Mouse (Mus musculus) spleen, postnatal 10 days (tissue): Measurements from ENCODE around the gene Ildr1.

Experiments
- DNase-seq, 2 experiments: peaks; one replicate each; pipeline ENCODE4 v3.0.0; 2021 to 2022; ENCODE audit warnings: low spot score in 2 of 2

Gene Ildr1

DNA sequence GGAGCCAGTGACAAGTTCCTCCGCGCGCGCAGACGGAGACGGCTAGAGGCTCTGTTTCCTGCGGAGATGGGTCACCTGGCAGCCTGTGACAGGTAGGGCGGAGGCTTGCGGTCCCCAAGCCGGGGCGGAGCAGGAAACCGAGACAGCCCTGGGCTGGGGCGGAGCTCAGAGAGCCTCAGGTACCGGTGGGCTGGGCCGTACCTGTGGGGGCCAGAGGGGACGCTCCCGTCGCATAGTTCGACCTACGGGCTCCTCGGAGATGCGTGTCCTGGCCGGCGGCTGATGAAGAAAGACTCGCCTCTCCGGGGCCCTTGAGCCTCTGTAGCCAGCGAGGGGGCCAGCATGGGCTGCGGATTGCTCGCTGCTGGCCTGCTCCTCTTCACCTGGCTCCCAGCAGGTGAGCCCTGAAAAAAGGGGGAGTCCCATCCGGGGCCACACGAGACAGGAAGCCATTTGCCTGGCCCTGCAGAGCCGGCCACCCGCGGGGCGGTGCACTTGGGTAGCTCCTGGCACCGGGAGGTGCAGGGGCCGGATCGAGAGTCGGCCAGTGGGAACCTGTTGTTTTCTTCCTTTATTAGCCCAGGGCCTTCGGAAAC, at the start of gene Ildr1:
Gene Ildr1 (plus strand): TSS at position 161 of the 596 bp plus-strand sequence.
- DNase-seq = peak in 1 of 2 experiments; percentile 58

DNA sequence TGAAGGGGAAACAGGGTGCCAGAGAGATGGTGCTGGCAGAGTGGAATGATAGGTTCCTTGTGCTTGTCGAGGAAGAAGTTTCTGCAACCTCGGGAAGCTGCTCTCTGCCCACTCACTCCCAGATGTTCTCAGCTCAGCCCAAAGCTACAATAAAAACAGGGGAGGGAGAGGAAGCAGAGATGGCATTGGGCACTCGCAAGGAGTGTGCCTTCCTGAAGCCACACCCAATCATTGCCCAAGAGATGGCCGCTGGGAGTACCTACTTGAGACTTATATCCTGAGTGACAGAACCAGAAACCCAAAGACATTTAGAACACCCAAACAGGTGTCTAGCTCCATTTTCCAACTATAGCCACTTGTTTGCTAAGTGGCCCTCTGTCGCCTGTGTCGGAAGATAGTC, 48.7 kb upstream of the Ildr1 start:
- no peak for DNase-seq

DNA sequence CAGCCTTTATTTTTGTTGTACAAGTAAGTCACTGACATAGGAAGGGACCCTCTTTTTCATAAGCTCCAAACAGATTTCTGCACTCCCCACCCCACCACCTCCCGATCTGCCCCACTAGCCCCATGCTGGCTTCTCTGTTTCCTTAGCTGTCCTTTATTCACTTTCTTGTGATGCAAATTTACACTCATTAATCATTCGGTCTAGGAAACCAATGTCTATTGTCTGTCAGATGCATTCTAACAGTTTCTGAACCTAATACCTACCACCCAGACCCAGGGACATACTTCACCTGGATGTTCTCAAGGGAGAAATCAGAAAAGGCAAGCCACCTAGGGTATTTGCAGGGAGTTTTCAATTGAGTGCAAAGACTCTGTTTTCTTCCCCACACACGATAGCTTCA, 44.5 kb upstream of the Ildr1 start:
- DNase-seq = no peak

DNA sequence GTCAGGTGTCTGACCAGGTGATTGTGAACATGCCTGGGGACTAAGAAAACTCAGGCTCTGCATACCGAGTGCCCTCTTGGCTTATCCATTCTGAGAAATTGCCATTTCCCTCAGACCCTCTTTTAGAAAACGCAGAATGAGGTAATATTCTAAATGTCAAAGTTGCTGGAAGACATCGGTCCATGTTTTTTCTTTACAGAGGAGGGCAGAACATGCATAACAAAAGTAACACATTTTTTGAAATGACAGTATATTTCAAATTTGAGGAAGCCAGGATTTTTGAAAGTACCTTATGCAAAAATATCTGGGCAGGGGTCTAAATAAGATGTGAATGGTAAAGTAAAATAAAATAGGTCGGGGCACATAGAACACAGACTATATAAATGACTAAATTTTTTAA, 43.3 kb upstream of the Ildr1 start:
- DNase-seq = no peak

DNA sequence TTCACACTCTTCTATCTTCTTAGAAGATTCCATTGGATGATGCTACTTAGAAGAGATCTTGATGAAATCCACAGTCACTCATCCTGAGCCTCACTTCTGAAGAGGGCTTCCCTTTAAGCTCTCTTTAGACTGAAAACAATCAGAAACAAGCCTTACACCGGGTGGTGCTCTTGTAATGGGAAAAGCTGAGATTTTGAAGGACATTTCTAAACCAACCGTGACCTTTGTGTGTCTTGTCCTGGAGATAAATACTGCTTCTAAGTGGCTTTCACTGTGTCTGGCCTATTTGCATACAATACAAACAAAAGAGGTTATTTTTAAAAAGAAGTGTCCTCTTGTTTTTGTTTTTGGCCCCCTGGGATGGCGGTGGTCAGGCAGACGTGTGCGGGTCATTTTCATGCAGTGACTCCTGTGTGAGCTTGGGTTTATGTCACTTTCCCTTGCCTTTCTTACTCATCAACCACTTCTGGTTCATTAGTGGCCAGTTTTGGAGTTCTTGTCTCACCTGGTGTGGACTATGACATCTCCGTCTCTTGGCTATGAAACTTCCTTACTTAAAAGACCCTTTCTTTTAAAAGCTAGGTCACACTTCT, 42.5 kb upstream of the Ildr1 start:
- DNase-seq = no peak

DNA sequence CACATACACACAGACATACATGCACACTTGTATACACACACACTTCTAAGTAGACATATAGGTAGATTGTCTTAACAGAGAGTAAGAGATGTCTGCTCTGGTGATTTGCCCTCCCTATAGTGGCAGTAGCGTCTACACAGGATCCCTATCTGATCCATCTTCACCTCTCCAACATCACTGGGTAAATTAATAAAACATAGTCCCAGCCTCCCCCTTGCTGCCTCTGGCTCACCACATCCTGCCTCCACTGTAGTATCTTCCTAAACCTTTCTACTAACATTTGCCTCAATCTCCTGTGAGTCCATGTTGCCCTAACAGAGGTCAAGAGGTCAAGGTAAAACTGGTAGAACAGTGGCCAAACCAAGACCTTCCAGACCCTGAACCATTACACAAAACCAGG, 38.6 kb upstream of the Ildr1 start:
- no peak for DNase-seq

DNA sequence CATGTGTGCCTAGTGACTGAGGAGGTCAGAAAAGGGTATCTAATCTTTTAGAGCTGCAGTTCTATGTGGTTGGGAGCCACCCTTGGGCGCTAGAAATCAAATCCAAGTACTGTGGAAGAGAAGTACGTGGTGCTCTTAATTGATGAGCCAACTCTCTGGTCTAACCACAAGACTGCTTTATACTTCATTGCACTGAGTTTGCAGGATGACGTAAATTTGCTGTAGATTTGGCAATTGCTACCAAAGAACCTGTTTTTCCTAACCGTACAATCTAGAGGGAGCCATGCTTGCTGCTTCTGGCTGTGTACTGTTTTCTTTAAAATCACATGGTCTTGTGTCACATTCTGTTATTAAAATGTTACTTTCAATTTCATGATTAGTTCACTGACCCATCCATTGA, 37.9 kb upstream of the Ildr1 start:
- no peak for DNase-seq

DNA sequence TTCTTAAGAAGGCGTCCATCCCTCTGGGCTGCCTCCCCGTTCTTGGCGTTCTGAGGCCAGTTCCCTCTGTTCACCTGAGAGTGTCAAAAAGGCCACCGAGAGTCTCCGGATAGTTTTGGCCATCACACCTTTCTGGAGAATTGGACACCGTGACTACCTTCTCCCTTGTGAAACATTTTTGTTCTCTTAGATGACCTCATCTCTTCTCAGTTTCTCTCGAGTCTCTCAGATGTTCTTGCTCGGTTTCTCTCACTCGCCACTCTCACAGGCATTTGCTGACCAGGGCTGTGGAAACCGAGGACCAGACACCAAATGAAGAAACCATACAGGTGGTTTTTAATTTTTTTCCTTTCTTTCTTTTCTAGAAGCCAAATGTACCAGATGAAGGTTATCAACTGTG, 32.4 kb upstream of the Ildr1 start:
- DNase-seq = no peak

DNA sequence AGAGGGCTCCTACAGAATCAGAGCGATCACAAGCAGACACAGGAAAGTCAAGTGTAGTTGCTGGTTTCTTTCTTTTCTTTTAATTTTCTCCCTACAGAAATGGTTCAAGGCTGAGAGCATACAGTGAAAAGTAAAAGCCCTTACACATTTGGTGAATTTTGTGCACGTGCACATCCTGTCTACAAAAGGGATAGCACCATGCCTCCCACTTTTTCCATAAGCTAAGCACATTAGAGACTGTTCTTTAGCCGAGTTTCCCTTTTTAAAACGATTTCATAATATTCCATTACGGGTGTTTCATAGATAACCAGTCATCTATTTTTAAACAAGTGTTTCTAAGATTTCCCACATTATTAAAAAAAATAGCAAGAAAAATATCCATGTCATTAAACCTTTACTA, 30.3 kb upstream of the Ildr1 start:
- no peak for DNase-seq

DNA sequence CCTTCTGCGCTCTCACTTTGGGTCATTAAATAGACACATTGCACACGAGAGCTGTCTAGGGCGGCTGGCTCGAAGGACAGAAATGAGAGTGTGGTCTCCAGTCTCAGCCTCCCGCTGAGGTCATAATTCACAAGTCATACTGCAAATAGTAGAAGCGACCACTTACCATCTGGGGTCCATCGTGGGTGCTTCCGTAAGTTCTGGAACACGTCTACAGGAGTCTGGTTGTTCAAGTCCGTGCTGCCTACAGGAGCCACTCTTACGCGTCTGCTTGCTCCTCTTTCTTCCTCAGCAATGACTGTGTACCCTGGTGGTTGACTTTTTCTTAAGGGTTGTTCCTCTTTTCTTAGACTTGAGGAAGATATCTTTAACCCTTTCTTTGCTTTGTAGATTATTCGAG, 28.0 kb upstream of the Ildr1 start, which contains the start of gene Cd86:
Gene Cd86 (minus strand): TSS at position 300 of the 400 bp plus-strand sequence.
- DNase-seq = peak; percentile 20 to 47

DNA sequence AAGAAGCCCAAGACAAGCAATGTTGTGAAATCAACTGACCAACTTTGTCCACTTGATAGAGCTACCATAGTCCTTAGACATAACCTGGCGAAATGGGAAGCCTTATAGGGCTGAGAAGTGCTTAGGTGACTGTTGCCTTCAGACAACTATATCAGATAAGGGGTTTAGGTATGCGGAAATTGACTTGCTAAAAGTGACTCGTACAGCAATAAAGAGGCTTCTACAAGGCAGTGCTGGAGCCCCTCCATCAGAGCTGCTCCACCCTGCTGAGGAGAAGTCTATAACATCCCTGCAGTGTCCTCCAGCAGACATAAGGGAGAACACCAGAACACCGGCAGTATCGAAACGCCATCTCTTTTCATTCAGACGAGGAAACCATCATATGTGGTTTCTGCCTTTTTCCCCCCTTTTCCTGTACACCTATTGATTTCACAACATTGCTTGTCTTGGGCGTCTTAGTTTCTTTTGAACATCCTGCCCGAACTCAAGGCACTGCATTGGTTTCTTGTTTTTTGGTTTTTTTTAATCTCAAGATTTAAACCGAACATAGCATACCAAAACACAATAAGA, 27.2 kb upstream of the Ildr1 start:
- DNase-seq = no peak

DNA sequence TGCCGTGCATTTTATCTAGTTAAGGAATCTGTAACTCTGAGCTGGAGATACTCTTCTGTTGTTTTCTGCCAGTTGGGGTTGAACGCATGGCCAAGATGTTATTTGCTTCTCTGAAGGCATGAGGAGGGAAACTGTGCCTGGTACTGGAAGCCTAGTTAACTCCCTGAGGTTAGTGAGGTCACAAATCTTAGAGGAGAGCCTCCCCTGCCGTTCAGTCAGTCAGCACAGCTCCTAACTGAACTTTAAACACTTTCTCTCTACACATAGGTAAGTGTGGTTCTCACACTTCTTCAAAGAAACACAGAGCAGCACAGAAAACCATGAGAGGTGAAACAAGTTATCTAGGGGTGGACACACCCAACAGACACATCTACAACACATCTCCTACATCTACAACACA, 23.2 kb upstream of the Ildr1 start:
- DNase-seq = no peak

DNA sequence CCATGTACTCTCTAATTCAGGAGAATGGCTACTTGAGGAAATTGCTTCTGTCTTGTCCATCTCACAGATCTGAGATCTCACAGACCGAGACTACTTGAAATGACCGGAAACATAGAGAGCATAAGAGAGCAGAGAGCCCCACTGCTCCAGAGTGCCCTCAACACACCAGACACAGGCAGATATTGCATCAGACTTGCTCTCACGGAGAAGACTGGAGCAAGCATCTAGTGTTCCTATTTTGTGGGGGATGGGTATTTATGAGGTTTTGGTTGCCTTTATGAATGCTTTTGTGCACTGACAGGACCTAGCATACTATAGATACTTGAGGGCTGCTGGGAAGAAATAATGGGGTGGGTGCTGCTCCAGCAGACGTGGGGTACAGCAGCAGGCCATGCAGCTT, 20.6 kb upstream of the Ildr1 start:
- DNase-seq = no peak

DNA sequence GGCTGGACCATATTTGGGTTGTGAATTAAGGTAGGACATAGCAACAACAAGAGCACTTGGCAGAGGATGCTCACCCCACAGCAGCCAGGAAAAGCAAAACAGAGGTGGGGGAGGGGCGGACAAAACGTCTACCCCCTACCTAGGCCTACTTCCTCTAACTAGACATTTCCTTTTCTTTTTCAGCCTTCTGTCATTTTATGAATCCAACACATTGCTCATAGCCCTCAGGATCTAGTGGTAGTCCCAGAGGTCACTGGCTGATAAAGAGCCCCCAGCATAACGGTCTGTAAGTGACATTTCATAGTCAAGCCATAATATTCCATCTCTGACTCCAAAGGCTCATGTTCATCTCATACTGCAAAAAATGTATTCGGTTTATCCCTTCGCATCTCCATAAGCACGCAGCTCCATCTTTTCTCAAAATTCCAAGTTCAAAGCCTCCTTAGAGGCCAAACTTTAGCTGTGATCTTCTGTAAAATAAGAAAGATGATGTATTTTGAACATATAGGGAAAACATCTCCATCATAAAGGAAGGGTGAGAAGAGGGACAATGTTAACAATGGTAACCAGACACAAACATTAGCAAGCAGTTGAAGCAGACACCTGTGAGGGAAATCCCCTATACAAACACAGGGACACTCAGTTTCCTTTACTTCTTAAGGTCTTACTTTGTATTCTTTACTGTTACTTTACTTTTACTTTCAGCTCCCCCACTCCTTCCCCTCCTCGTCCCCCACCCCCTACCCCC, 19.1 kb upstream of the Ildr1 start:
- DNase-seq = peak in 1 of 2 experiments; percentile 67

DNA sequence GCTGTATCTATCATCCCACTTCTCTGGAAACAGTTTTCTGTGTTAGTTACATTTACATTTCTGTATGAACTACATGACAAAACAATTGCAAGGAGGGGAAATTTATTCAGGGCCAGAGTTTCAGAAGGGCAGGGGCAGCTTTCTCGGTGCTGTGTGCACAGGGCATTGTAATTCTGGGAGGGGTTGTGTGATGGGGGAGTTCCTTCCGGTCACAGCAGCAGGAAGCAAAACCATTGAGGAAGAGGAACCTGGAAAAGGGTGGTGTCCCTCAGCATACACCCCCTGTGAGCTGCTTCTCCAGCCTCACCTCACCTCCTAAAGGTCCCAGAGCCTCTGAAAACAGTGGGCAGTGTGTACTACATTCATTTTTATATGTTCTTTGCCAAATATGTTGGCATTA, 18.5 kb upstream of the Ildr1 start:
- no peak for DNase-seq

DNA sequence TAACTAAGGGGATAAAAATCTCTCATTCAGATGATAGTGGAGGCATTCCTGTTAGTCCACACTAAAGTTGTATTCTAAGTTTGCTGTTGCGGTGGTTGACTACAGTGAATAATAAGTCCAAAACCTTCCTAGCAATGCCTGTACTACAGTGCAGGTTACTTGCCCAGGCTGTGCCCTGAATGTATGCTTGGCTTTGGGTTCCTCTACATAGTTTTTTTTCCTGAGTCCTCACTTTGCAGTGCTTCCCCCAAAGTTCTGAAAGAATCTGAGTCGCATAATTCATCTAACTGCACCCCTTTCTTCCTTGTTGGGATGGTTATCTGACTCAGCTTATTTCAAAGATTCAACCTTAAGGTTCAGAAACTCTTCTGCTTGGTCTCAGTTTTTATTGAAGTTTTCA, 17.9 kb upstream of the Ildr1 start:
- DNase-seq = no peak

DNA sequence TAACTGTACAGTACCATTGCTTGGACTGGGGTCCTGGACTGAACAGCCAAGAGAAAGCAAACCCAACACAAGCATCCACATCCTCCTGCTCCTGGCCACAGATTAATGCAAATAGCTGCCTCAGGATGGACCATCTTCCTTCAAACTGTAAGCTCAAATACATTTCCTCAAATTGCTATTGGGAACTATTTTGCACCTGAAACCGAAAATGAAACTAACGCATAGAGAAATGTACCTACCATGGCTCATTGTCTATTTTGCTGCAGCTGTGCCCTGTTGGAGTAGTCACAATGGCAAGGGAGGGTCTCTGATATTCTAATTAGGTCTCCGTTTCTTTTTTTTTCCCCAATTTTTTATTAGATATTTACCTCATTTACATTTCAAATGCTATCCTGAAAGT, 11.9 kb upstream of the Ildr1 start:
- DNase-seq = no peak

DNA sequence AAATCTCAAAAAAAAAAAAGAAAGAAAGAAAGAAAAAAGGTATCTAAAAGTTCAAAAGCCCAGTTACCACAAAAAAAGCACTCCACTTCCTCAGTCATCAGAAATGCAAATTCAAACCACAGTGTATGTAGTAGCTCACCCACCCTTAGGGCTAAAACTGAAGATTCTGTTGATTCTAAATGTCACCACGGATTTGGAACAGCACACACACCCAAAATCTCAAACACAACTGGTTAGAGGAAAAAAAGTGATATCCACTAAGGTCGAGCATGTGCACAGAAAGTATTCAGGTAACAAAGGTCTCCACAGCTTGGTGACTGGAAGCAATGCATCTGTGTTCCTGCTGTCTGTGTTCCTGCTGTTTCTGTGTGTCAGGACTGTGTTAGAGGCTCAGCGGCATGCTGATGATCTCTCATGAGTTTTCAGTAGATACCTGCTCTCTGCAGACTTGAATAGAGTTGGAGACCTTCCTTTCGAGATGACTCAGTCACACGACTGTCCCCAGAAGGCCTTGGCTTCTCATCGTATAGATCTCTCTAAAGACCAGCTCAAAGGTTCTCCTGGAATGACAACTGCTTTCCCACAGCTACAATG, 9.4 kb upstream of the Ildr1 start:
- no peak for DNase-seq

DNA sequence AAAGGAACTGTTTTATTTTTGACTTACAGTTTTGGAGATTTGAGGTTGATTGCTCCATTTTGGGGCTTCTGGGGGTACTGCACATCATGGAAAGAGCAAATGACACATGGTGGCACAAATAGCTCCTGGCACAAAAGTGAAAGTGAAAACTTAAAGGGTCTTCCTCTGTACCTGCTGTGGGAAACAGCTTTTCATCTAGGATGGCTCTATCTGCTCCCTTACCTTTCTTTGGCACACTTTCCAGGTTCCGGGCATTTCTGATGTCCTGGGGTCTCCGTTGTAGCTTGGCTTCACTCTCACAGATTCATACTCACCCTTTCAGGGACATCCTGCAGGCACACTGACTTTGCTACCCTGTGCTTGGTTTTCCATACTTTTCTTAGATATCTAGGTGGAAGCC, 5.7 kb upstream of the Ildr1 start:
- no peak for DNase-seq

DNA sequence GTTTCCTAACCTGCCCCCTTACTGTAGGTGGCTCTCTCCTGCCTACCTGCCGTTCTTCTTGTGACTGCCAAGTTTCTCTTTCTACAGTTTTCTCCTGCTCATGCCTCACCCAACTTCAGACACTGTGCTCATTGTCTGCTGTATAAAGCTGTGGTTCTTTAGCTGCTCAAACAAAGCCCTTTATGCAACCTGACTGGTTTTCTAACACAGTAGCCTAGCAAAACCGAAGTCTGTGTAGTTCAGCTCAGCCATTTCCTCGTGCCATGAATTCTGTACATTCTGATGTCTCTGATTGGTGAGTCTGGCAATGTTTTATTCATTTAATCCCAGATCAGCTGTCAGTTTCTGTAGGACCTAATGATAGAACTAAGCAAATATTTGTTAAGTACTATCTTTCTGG, 2.3 kb upstream of the Ildr1 start:
- no peak for DNase-seq

DNA sequence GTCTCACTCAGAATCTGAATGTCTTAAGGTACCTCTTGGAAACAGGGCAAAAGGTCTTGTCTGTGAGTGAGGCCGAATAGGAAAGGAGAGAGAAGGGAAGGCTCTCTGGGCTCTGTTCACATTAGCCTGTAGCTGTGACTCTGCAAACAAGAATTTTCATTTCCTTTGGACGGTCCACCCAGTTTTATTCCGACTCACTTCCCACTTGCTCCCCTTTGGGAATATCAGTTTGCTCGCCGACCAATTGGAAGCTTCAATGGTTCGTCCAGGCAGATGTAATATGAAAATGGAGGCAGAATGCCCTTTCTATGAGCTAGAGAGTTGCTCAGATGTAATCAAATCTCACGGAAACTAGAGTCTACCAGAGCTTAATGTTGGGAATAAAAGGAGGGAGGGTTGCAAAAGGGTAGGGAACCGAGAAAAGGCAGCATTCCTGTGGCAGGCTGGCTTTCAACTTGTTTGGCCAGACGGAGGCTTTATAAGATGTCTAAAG, 1.1 kb downstream of the Ildr1 start:
- no peak for DNase-seq

DNA sequence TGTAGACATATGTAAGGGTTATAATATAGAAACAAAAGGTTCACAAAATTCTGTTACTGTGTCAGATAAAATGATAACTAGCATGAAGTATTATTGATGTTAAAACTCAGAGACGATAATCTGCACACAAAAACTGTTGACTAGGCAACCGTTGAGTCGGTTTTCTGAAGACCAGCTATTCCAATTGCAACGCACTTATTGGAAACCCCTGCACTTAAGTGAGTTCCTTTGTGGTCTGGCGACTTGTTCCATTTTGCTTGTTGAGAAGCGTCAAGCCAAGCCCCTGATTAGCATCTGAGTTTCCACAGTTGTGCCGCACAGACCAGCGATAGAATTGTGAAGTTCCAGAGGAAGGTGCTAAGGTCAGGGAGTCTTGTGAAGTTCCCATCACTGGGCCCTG, 3.6 kb downstream of the Ildr1 start:
- DNase-seq = no peak
